Mouse (Mus musculus) liver, postnatal 0 days (tissue): ENCODE data around the gene P2rx5.

Experiments
- CTCF ChIP-seq: sonication (generic); IDR thresholded peaks from 2 replicates; pipeline ENCODE4 v1.5.1; 2016; ENCODE audit warnings: antibody characterized with exemption, low read depth
- EP300 ChIP-seq: IDR thresholded peaks from 2 replicates; pipeline ENCODE4 v1.6.1; 2016; ENCODE audit warnings: antibody characterized with exemption, low read depth, mild to moderate bottlenecking

DNA sequence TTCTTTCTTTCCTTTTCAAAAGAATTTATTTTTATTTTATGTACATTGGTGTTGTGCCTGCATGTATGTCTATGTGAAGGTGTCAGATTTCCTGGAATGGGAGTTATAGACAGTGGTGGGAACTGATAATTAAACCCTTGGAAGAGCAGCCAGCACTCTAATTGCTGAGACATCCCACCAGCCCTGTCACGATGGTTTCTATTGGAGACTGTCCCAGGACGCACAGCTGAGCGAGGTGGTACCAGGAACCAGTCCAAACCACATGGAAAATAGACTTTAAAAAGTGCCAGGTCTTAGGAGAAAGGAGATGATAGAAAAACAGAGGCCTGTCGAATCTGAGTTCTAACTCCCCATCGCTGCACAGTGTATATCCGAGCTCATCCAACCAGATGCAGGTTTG lies 5.2 kb upstream of the P2rx5 start:
- TF ChIP-seq EP300 (no peak), CTCF (no peak)
